Mouse (Mus musculus) stomach, postnatal 0 days (tissue): ENCODE measurements at regions not wholly inside any gene's neighbourhood (a gene's known extent, or its start where the extent isn't known, plus 50 kb on each side); places are given as distances from the start of the nearest gene placed in this dataset.

Experiments
- ATAC-seq: fragments of 200-750 bp; cut with Nextera tagmentation; 2 replicates; pipeline ENCODE4 v1.8.0; 2017; ENCODE audit not compliant: low FRiP score, low TSS enrichment
- DNase-seq: peaks from one replicate; pipeline ENCODE4 v3.0.0-alpha.2; 2016; ENCODE audit warnings: low spot score
- H3K27ac ChIP-seq: fragments of 300-500 bp; sonication (generic); replicated peaks from 2 replicates; pipeline ENCODE4 v1.5.1; 2014; ENCODE audit warnings: mild to moderate bottlenecking, control low read depth
- H3K27me3 ChIP-seq: fragments of 300-500 bp; sonication (generic); 2 replicates; pipeline ENCODE4 v1.6.1; 2014; ENCODE audit warnings: low read length; ENCODE audit not compliant: control insufficient read depth, insufficient read depth
- H3K36me3 ChIP-seq: fragments of 300-500 bp; sonication (generic); 2 replicates; pipeline ENCODE4 v1.6.1; 2014; ENCODE audit warnings: low read length, mixed read lengths; ENCODE audit not compliant: control insufficient read depth, insufficient read depth
- H3K4me1 ChIP-seq: fragments of 300-500 bp; sonication (generic); replicated peaks from 2 replicates; pipeline ENCODE4 v1.6.1; 2014; ENCODE audit warnings: antibody characterized with exemption; ENCODE audit not compliant: control insufficient read depth, insufficient read depth
- H3K4me2 ChIP-seq: fragments of 300-500 bp; sonication (generic); replicated peaks from 2 replicates; pipeline ENCODE4 v1.6.1; 2014; ENCODE audit warnings: low read depth, mild to moderate bottlenecking, control low read depth, moderate library complexity
- H3K4me3 ChIP-seq: fragments of 300-500 bp; sonication (generic); 2 replicates; pipeline ENCODE4 v1.5.1; 2014; ENCODE audit warnings: low read depth, low read length, control low read depth
- H3K9ac ChIP-seq: fragments of 300-500 bp; sonication (generic); 2 replicates; pipeline ENCODE4 v1.6.1; 2014; ENCODE audit warnings: mild to moderate bottlenecking, low read length, control low read depth, mixed read lengths
- H3K9me3 ChIP-seq: fragments of 300-500 bp; sonication (generic); 2 replicates; pipeline ENCODE4 v1.6.1; 2016; ENCODE audit warnings: low read length; ENCODE audit not compliant: control insufficient read depth
- CTCF ChIP-seq: IDR thresholded peaks from 2 replicates; pipeline ENCODE4 v1.5.1; 2016; ENCODE audit warnings: antibody characterized with exemption, low read depth, mild to moderate bottlenecking, moderate library complexity
- EP300 ChIP-seq: optimal IDR thresholded peaks from 2 replicates; pipeline ENCODE3; 2016; ENCODE audit warnings: antibody characterized with exemption
- WGBS: fragments of 180-500 bp; shearing (Covaris S2); extraction: QIAGEN DNeasy Blood & Tissue Kit; methylation state at CpG from one replicate; pipeline ENCODE4 v1.1.7; 2014; 5-methylcytosine and 5-hydroxymethylcytosine counted together

DNA sequence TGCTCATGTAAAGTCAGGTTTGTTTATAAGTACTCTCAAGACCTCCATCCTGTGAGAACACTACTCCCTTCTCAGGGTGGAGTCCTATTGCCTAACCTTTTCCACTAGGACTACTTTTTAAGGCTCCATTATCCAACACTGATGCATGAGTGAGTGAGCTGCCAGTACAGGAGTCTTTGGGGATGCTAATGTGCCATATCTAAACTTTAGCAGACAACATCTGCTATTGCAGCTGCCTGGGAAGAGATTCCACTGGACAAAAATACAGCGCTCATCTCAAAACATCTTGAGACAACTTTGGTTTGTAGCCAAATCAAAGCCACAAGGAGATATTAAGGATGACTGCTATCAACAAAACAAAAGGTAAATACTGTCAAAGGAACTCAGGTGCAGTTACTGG is 52.3 kb upstream of the Gm10985 start:
- WGBS, result 83% methylated on average over 1 of the region's 1 CpGs
- Histone ChIP-seq H3K4me2 (no peak overlapping the region), H3K9ac (no peak overlapping the region), H3K36me3 (no peaks in the 10 kb centered on the region), H3K27me3 (no peaks in the 10 kb centered on the region), H3K4me1 (no peaks in the 10 kb centered on the region), H3K4me3 (no peak overlapping the region), H3K27ac (no peak overlapping the region), H3K9me3 (no peaks in the 10 kb centered on the region)
- ATAC-seq (no peak), DNase-seq (no peak)
- no peak for TF ChIP-seq EP300
- no peak for TF ChIP-seq CTCF

DNA sequence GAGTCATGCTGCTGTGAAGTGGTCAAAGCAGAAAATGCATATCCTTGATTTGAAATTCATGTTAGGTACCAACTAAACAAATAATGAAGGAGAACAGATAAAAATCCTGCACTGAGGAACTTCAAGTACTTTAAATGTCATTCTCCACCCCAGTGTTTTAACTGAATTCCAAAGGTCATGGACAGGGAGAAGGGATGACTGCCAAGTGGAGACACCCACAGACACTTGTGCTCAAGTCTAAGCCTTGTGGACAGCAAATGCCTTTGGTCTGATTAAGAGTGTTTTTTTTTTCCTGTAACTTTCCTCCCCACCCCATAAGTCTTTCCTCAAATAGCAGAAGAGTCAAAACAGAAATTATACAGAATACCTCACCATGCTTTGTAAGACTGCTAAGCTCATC is 55.2 kb upstream of the Gm10985 start:
- no peak for ATAC-seq
- TF ChIP-seq EP300, result no peak
- no peak for TF ChIP-seq CTCF
- H3K4me3 ChIP-seq, result no peak overlapping the region

DNA sequence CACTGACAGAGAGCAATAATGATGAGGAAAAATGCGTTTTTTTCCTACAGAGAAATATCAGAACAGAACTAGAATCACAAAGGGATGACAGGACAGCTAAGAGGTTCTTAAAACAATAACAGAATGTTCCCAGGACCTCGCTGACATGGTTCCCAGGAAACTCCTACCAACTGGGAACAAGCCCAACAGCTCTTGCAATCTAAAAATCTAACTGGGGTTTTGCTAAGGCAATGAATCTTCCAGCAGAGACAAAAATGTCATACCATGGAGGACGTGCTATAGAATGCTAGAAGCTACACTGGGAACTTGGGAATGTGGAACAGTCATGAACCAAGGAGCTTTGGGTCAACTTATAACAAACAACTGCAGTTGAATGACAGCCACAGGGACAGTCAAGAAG is 59.7 kb upstream of the Gm10985 start:
- H3K4me1 ChIP-seq, result no peaks in the 10 kb centered on the region
- TF ChIP-seq EP300 (no peak), CTCF (no peak)
- H3K9me3 ChIP-seq, result no peaks in the 10 kb centered on the region
- H3K27ac ChIP-seq, result no peak overlapping the region
- DNase-seq (no peak), ATAC-seq (no peak)
- H3K4me2 ChIP-seq, result no peak overlapping the region
- no peaks in the 10 kb centered on the region for H3K27me3 ChIP-seq
- H3K9ac ChIP-seq, result no peak overlapping the region
- no peak overlapping the region for H3K4me3 ChIP-seq
- no peaks in the 10 kb centered on the region for H3K36me3 ChIP-seq
- WGBS, result 49% methylated on average over 3 of the region's 3 CpGs

More for the DNA sequence above, 55.2 kb upstream of the Gm10985 start:
- Histone ChIP-seq H3K9me3 (no peaks in the 10 kb centered on the region), H3K4me2 (no peak overlapping the region), H3K9ac (no peak overlapping the region), H3K27me3 (no peaks in the 10 kb centered on the region), H3K36me3 (no peaks in the 10 kb centered on the region), H3K27ac (no peak overlapping the region), H3K4me1 (no peaks in the 10 kb centered on the region)
- no peak for DNase-seq

DNA sequence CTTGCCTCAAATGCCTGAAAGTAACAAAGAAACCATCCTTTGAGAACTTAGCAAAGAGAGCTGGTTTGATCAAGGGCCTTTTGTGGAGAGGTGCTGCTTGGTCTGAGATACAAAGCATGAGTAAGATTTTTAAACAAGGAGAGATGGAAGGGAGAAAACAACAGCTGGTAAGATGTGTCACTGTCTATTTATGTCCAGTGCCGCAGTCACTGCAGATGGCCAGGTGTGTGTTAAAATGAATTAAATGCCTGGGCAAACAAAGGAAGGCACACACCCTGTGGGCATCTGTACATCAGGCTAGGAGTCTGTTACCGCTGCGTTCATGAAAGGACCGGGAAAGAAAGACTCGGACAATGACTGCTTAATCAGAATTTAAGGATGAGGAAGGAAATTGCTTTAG is 68.2 kb upstream of the Gm10985 start:
- no peak for ATAC-seq
- Histone ChIP-seq H3K4me2 (no peak overlapping the region), H3K36me3 (no peaks in the 10 kb centered on the region), H3K4me3 (no peak overlapping the region), H3K9ac (no peak overlapping the region), H3K4me1 (no peaks in the 10 kb centered on the region), H3K27ac (no peak overlapping the region), H3K9me3 (no peaks in the 10 kb centered on the region), H3K27me3 (no peaks in the 10 kb centered on the region)
- no peak for TF ChIP-seq CTCF
- TF ChIP-seq EP300, result no peak
- 71% methylated on average over 5 of the region's 5 CpGs for WGBS
- DNase-seq, result no peak

DNA sequence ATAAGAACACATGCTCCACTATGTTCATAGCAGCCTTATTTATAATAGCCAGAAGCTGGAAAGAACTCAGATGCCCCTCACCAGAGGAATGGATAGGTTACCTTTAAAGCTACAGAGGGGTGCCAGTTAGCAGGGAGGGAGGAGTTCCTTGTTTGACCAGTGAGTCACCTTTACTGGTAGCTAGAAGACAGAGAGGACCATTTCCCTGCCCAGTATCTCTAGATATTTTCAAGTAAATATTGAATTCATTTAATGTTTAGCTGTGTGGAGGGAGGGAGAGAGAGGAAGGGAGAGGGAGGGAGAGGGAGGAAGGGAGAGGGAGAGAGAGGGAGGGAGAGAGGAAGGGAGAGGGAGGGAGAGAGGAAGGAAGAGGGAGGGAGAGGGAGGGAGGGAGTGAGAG is 77.3 kb upstream of the Gm10985 start:
- TF ChIP-seq CTCF (no peak), EP300 (no peak)
- Histone ChIP-seq H3K4me2 (no peak overlapping the region), H3K9ac (no peak overlapping the region), H3K36me3 (no peaks in the 10 kb centered on the region), H3K9me3 (no peaks in the 10 kb centered on the region), H3K27ac (no peak overlapping the region), H3K4me3 (no peak overlapping the region), H3K27me3 (no peaks in the 10 kb centered on the region), H3K4me1 (no peaks in the 10 kb centered on the region)
- ATAC-seq (peak; percentile 64), DNase-seq (no peak)

DNA sequence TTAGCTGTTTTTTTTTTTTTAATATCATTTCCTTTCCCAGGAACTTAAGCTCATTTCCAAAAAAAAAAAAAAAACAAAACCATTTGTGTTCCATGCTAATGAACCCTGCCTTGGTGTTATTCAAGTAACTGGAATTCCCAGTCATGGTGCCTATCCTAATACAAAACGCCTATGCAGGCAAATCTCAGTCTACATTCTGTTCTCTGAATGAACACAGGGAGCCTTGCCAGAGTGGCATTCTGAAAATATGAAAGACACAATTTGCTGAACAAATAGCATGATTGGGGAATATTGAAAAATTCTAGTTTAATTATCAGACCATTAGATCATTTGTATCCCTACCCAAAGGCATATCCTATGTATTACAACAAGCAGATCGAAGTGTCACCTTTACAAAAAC is 80.9 kb upstream of the Gm10985 start:
- WGBS, result 88% methylated on average over 2 of the region's 2 CpGs
- no peak for DNase-seq
- no peak for ATAC-seq
- Histone ChIP-seq H3K27ac (no peak overlapping the region), H3K36me3 (no peaks in the 10 kb centered on the region), H3K4me1 (no peaks in the 10 kb centered on the region), H3K9ac (no peak overlapping the region), H3K27me3 (no peaks in the 10 kb centered on the region), H3K4me3 (no peak overlapping the region), H3K9me3 (no peaks in the 10 kb centered on the region), H3K4me2 (no peak overlapping the region)
- no peak for TF ChIP-seq EP300
- no peak for TF ChIP-seq CTCF
